Mouse (Mus musculus): ENCODE measurements around the gene Mphosph9.
"Not testable (repeated sequence)": the region's sequence is repeated elsewhere in the genome, so short reads cannot be mapped to it uniquely, and the experiment has no call there.

The Mphosph9 gene

DNA sequence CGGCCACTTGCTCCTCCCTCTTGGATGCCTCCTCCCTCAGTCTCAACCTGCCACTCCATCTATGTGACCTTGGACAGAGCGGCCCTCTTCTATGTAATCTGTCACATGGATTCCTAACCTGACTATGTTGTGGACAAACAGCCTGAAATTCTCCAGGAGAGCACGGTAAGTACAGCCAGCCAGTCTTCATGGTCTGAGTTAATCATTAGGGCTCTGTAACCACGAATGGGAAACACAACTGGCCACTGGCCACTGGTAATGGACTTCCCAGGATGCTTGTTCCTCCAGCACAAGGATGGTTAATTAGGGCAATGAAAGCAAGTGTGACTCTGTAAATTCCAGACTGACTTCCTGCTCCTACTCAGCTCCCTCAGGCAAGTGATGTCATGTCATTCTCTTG is 91.6 kb downstream of the Mphosph9 start:
- DNase-seq (ENCODE audit: inconsistent ontology term) = peak; percentile 50

DNA sequence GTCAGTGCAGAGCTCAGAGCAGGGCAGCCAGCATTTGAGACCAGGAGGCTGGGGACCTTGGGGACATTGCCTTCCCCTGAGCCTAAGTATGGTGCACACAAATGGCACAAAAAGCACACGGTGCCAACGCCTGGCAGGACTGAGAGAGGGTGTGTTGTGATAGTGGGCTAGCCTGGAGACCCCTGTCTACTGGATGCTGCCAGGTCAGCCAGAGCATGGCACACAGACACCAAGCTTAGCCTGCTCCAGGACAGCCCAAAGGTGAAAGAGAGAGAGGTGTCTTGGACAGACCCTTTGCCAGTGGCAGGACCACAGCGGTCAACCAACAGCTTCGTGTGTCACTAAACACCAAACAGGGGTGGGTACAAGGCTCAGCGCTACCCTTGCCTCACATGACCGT is 93.0 kb downstream of the Mphosph9 start:
- DNase-seq (ENCODE audit: inconsistent ontology term) = no peak

DNA sequence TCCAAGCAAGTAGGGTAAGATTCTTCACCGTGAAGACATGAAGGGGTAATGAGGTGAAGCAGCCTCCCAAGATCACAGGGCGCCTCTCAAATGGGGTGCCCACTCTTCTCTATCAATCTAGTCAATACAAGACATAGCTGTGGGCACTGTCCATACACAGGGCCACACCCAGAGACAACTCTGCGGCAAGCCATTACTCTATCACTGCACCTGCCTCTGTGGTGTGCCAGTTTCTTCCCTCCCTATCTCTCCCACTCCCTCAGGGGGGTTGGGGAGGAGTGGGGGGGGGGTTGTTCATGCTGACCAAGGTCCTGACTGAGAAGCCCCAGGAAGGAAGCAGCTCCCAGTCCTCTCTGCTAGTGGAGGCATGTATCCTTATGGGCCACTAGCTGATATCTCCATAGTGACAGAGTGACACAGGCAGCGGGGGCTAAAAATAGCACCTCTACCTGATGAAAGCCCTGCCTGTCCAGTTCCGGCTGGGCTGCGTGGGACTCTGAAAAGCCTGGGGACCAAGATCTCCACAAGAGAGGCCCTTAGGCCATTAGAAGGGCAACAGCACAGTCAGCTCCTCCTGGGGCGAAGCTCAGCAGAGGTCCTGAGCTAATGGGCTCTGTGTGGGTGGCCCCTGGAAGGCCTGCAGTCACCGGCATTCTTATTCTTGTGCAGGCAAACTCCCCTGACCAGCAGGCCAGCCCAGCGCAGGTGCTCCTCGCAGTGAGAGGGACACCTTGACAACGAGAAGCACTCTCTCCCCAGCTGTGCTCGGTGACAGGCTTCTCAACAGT is 93.7 kb downstream of the Mphosph9 start:
- no peak for DNase-seq (ENCODE audit: inconsistent ontology term)

DNA sequence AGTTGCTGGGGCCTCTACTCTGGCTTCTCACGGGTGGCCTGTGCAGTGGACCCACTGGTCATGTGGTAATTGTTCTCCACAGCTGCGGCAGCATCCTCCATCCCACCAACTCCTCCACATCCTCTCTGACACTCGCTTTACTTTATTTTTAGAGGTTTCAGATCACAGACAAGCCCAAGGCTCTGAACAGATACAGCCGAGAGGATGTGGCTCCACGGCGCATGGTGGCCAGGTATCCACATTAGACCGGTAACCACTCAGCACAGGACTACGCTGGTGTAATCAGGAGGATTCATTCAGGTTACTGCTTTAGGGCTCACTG is 94.7 kb downstream of the Mphosph9 start:
- no peak for DNase-seq (ENCODE audit: inconsistent ontology term)

DNA sequence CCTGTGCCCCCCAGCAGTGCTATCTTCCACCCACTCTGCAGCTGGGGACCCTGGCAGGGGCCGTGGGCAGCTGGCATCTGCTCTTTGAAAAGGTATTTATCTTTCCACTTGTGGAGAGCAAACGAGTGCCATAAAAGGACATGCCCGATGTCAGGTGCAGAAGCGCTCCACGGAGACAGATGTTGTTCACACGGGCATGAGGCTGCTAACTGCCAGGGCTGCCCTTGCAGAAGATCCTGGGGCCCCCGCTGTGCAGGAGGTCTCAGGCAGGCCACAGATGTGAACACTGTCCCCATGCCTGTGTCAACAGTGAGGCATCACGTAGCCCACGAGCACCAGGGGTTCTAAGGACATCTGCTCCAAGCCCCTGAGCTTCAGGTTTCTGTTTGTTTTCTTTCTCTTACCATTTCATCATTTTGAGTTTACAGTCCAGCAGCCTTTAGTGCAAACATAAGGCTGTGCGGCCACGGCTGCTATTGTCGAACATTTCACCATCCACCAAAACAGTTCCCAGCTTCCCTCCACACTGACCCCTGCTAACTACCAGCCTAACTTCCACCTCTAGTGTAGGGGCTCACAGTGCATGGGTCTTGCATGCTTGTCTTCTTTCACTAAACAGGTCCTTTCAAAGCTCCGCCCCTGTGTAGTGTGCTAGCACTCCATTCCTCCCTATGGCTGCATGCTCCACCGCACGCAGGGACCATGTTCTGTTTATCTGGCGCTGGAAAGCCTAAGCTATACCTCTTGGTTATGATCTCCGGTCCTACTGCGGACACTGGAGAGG is 95.2 kb downstream of the Mphosph9 start:
- DNase-seq (ENCODE audit: inconsistent ontology term) = no peak

DNA sequence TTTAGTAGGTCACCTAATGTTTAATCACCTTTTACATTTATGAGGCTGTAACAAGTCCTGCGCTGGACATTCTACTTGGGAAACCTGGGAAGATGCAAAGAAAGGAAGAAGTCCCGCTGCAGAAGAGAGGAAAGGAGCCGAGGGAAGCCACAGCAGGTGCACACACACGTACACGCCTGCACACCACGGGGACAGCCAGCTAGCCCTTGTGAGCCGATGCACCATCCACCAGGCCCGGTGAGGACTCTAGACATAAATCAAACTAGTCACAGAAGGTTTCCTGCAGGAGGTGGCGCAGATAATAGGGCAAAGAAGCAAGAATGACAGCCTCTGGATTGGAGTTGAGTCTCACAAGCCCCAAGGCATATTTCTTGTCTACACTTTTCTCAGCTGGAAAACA is 97.3 kb downstream of the Mphosph9 start:
- no peak for DNase-seq (ENCODE audit: inconsistent ontology term)

DNA sequence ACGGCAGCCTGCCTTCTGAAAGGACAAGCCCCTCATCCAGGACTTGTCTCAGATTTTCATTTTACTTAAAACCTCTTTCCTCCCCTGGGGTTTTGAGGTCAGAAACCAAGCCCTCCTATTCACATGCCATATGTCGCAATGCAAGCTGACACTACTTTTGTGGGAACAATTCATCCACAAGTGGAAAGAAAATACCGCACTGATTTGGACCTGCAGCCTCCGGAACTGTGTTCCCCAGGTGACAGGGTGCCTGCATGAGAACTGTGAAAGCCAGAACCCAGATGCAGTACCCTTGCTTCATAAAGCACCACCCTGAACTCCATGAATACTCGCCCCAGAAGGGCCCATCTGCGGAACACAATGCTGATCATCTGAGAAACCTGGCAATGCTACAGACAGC is 100.6 kb downstream of the Mphosph9 start:
- DNase-seq (ENCODE audit: inconsistent ontology term) = no peak

DNA sequence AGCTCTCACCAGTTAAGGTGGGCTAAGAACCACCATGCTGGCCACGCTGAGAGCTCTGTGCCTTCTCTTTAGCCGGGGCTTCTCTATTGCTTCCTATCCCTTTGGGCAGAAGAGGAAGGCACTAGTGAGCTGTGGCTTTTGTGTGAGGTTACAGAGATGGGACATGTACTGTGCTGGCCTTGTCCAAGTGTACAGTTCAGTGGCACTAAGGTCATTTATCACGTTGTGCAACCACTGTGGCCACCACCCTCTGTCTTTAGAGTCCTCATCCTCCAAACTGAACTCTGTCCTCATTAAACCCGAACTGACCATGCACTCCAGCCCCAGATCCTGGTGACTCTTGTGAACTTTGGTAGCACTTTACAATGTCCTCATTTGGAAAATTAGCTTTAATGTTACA is 101.3 kb downstream of the Mphosph9 start:
- no peak for DNase-seq (ENCODE audit: inconsistent ontology term)

DNA sequence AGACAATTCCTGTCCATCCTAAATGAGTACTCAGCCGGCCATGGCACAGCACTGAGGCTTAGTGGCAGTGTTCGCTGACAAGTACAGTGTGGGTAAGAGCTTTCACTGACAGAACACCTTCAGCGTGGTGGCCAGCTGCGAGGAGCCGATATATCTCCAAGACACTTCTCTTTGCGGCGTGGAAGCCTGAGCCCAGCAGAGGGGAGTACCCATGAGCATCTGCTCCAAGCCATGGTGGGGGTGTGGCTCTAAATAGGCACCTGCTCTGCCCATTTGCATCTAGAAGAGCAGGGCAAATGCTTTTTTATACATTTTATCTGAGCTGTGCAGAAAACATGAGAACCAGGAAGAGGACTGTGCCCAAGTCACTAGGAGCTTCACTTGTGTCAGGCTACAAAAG is 101.9 kb downstream of the Mphosph9 start:
- DNase-seq (ENCODE audit: inconsistent ontology term) = no peak

DNA sequence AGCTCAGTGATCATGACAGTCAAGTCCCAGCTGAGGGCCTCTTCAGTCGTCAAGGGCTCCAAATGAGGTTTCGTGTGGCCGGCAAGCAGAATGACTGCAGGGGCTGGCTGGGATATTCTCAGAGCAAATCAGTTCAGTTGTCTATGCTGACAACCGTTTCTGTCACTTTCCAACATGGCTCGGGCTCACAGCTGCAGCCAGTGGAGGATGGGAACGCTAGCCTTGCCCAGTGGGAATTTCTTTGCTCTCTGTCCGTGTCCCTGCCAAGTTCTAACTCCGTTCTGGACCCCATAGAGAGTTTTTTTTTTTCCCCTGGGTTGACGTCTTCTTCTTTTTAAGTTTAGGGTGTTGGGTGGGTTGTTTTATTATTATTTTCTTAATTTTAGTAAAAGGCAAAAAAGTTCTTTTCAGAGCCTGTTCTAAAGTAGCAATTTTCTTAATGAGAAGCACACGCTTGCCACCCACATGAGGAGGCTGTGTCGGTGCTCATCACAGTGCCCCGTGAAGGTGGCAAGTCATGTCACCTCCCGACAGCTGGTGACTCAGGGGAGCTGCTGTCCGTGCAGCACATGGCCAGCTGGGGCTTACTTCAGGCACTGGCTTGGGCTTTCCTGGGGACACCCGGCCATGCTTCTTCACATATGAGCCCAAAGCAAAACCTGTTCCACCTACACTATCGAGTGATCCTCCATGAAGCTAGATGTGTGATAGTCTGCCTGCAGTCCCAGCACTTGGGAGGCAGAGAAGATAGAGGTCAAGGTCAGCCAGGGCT is 103.3 kb downstream of the Mphosph9 start:
- no peak for DNase-seq (ENCODE audit: inconsistent ontology term)

DNA sequence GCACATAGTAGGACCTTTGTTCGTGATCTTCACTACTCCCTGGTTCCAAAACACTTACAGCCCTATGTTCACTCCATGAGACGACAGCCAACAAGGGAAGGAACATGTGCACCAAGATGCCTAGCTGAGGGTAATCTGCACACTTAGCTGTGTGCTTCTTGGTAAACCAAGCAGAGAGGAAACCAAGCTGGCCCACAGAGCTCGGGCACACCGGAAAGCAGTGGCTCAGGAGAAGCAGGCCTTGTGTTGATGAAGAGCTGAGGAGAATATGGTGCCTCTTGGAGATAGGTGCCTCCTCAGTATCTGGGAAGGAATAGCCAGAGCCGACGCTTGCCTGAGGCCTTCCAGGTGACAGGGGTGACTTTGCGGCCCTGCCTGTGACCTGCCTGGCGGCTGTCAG is 104.2 kb downstream of the Mphosph9 start:
- no peak for DNase-seq (ENCODE audit: inconsistent ontology term)

DNA sequence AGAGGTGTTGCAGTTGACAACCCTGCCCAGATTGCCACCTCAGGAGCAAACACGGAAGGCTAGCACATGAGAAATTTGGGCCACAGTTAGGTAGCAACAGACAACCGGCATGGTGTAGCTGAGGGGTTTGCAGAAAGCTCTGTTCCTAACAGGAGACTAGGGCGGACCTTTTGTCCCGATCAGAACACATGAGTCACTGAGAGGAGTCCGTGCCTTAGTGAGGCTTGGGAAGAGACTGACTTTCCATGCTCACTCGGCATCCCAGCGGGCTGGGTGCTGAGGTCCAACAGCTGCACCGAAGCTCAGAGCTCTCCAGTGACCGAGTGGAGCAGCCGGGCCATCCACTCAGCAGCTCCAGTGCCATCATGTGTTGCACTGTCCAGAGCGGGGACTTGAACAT is 105.1 kb downstream of the Mphosph9 start:
- DNase-seq (ENCODE audit: inconsistent ontology term) = no peak

DNA sequence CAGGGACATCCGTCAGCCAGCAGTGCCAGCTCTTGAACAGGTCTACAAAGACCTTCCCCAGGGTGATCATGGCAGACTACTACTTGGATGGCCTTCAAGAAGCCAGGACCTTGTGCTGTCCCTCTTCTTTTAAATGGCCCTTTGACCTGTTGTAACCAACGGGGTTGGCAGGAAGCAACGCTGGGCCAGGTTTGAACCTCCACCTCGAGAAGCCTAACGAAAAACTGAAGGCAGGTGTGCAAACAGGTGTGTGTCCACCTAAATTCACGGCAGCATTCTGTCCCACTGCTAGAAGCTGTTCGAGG is 106.1 kb downstream of the Mphosph9 start:
- DNase-seq (ENCODE audit: inconsistent ontology term) = no peak

DNA sequence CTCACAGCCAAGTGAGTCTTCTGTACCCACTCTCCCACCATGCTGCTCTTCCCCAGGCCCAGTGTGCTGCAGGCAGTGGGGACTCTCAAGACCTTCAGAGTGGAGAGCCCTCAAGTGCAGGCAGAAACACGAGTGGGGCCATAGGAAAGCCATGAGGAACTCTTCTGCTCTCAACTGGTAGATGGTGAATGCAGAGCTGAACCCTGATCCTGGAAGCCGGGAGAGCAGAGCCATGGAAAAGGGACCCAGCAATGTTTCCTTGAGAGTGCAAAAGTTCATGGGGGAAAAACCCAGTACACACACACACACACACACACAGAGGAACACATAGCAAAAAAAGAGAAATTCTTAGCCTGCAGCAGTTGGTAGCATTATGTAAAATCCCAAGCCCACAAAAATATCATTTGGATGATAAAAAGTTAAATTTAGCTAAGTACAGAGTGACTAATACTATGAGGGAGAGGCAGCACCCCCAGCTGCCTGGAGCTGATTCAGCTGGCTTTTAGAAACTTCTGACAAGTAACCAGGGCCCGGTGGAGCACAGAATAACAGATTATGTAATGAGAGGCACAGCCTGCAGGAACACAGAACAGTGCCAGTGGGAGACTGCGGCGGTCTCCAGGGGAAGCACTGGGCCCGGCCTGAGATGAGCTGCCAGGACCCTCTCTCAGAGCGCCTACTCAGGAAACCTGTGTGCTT is 106.6 kb downstream of the Mphosph9 start:
- peak; percentile 83 for DNase-seq (ENCODE audit: inconsistent ontology term)

DNA sequence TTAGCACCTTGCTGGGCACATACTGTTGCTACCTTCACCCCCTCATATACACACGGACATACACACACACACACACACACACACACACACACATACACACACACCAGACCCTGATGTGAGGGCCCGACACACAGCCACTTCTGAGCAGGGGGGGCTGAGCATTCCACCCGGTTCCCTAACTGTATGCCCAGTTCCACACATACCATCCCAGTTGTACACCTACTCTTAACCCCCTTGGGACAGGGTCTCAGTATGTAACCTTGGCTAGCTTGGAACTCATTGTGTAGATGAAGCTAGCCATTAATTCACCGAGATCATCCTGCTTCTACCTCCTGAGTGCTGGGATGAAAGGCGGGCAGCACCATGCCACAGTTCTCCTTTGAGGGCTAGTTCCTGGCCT is 107.2 kb downstream of the Mphosph9 start:
- no peak for DNase-seq (ENCODE audit: inconsistent ontology term)

DNA sequence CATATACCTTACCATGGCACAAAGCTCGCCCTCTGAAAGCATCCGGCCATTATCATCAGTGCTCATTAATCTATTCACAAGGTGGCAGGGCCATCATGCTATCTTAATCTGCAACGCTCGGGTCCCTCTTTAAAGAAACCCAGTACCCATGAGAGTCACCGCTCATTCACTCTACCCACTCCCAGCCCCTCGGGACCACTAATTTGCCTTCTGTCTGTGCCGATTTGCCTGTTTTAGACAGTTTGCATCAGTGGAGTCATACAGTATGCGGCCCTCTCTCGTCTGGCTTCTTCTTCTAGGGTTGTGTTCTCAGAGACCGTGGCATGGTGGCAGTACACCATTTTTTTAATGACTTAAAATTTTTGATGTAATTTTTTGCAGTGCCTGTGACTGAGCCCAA is 108.3 kb downstream of the Mphosph9 start:
- DNase-seq (ENCODE audit: inconsistent ontology term) = no peak

DNA sequence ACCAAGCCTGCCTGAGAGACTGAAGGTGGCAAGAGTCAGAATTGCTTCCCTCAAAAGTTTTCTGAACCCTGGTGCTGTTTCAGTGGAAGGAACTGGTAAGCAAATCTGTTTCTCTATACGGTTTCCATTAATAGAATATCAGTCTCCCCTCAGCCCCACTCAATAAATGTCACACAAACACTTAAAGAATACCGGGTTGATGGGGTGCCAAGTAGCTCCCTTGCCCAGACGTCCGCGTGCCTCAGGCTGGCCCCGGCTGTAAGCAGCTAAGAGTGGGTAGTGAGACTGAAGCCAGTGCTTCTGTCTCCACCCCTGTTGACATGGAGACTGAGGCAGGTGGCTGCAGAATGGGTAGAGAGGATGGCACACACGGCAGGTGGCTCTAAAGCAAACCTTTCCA is 108.8 kb downstream of the Mphosph9 start:
- no peak for DNase-seq (ENCODE audit: inconsistent ontology term)

DNA sequence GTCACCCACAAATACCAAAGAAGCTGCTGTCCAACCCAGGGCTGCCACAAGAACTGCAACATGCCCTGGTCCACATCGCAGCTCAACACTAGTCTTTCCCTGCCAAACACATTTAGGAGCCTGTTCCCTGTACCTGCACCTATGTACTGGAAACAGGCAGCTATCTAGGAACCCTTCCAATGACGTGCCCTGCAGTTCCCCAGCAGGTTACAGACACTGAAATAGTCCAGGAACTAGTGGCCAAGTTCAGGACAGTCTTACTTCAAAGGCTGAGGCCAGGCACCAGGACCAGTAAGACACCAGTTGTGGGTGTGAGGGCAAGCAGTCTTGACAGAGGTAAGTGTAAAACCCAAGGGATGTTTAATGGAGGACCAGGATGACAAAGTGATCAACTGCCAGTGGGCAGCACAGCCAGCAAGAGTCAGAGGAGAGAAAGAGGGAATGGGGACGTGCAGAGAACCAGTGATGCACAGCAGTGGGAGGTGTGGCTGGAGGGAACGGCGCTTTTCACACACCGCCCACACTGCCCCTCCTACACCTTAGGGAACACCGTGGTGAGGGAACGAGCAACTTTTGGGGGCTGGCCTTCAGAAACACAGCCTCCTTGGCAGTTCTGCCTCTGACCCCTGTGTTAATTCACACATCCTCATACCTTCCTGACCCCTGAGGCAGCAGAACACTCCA is 110.1 kb downstream of the Mphosph9 start:
- DNase-seq (ENCODE audit: inconsistent ontology term) = no peak

DNA sequence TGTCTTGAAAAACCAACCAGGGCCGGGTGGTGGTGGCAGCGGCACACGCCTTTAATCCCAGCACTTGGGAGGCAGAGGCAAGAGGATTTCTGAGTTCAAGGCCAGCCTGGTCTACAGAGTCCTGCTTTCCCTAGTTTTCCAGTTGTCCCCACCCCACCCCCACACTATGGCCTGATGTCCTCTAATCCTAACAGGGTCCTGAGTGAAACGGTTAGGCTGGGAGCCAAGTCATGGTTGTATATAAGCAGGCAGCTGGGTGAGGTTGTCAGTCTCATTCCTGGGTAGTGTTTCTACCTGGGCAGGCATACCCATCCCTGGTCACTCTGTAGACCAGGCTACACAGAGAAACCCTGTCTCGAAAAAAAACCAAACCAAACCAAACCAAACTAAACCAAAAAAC is 110.7 kb downstream of the Mphosph9 start:
- not testable (repeated sequence) for DNase-seq (ENCODE audit: inconsistent ontology term)

DNA sequence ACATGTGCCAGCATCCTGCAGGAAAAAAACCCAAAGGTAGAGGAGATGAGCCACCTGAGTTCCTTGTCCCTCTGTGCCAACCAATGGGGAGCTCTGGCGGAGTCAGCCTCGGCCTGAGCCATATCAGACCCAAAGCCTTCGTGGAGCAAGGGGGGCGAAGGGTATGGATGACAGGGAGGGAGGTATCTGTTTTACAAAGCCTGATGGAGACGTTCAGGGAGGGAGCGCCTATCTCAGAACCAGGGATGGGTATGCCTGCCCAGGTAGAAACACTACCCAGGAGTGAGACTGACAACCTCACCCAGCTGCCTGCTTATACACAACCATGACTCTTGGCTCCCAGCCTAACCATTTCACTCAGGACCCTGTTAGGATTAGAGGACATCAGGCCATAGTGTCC is 111.4 kb downstream of the Mphosph9 start:
- no peak for DNase-seq (ENCODE audit: inconsistent ontology term)

DNA sequence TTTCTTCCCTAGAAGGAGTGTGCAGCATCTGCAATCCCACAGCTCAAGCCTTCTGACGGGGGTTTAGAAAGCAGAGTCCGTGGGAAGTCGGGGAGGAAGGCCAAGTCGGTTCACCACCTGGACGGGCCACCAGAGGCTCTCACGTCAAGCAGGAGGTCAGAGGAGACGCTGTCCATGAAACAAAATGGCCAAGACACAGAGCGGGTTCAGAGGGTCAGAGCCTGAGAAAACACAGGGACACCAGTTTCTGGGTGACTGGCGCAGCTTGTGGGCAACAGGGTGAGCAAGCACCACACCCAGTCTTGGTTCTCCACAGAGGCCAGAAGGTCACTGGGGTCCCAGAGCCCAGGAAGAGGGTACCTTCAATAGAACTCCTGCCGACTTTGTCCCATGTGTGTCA is 112.1 kb downstream of the Mphosph9 start:
- DNase-seq (ENCODE audit: inconsistent ontology term) = no peak
